In genomic region chr3:135298560-135298959, GRCm38 (mm10) we compare ENCODE assay signal across 13 mouse cellular contexts. TPM values are rescaled to one million over a fixed set of nuclear protein-coding genes. Genes with fewer than 3 reads are reported as not detected.
DNase-seq lines count a peak whose midpoint lies in the region; ATAC-seq and TF ChIP-seq lines count a peak whose summit lies in the region.
"Had no signal": no experiment of that assay in that cellular context is flagged by ENCODE, and none has a peak within 500 bp of the region (broad histone marks: within the 10 kb centered on the region; RNA-seq: fewer than 3 reads in every experiment).

No protein-coding gene starts in this region.

- TF ChIP-seq CTCF in lung, adult 2 months (IDR thresholded peaks at IDR 0.05; ENCODE audit: insufficient read depth, low read length): no peak

- H3K4me1 ChIP-seq in lung, adult 2 months (ENCODE audit: control insufficient read depth, insufficient read depth, low read length): no peaks in the 10 kb centered on the region
- H3K4me1 ChIP-seq: neural tube, embryonic 12.5 days had no signal

- DNase-seq in frontal cortex, postnatal 10 days (ENCODE audit: low spot score in 2 of 2): no peak
- peak; percentile 12 for DNase-seq in lung, postnatal 14 days
- no peak for DNase-seq in lung, adult 2 months
- DNase-seq in adipocyte (ENCODE audit: low spot score): peak; percentile 70
- DNase-seq in cerebellum, postnatal 10 days: no peak
- DNase-seq in thymus, postnatal 10 days (ENCODE audit: low spot score in 2 of 2): no peak
- DNase-seq: B cell, adult 2 months; gastrocnemius, postnatal 14 days; lung, embryonic 14.5 days had no signal

- TF ChIP-seq POLR2A in lung, adult 2 months (IDR thresholded peaks at IDR 0.05; ENCODE audit: borderline replicate concordance, extremely low read depth, low read depth, low read length): no peak

- 46% methylated on average over 3 of the region's 3 CpGs for WGBS in lung, adult 2 months

- ATAC-seq in frontal cortex, adult (ENCODE audit: low TSS enrichment): peak; percentile 98
- peak; percentile 78 for ATAC-seq in inflammation-experienced regulatory T-cells, adult 6 months

- H3K4me3 ChIP-seq in lung, adult 2 months (replicated peaks; ENCODE audit: extremely low read depth, low read depth, low read length): no peak overlapping the region
- H3K4me3 ChIP-seq: embryonic facial prominence, embryonic 10.5 days; neural tube, embryonic 12.5 days had no signal

RNA-seq across cellular contexts. Expression of gene Slc9b2, which starts 8.9 kb away (rescaled TPM):
- polyA plus RNA-seq in lung, adult 2 months (2012; rRNA removed): 0.05 and 0.14 TPM in 2 replicates
- polyA plus RNA-seq in inflammation-experienced regulatory T-cells, adult 6 months (2017; shearing (Covaris generic)): 10 to 100 TPM in 2 of 3 experiments, 1 to 10 TPM in 1; 8.3 to 20.3 (median 12.1) TPM

RNA-seq across cellular contexts. Expression of gene Bdh2, which starts 17.5 kb away (rescaled TPM):
- 1.1 and 1.2 TPM in 2 replicates for polyA plus RNA-seq in lung, adult 2 months (2012; rRNA removed)
- polyA plus RNA-seq in inflammation-experienced regulatory T-cells, adult 6 months (2017; shearing (Covaris generic)): under 1 TPM in 1 of 3 experiments, not detected in 2; 0.77 TPM

RNA-seq across cellular contexts. Expression of gene Slc9b1, which starts 49.3 kb away (rescaled TPM):
- polyA plus RNA-seq in lung, adult 2 months (2012; rRNA removed): 0.21 TPM in 1 of 2 replicates, not detected in the other
- under 1 TPM in 1 of 3 experiments, not detected in 2; 0.44 TPM for polyA plus RNA-seq in inflammation-experienced regulatory T-cells, adult 6 months (2017; shearing (Covaris generic))
- polyA plus RNA-seq: embryonic facial prominence, embryonic 10.5 days; neural tube, embryonic 12.5 days had no signal

Comparison
In these comparisons a context has a peak if more than half of its experiments do, and no peak if none do; other contexts are left out.
1. DNase-seq: peak in lung, postnatal 14 days (single experiment) and adipocyte (single experiment); none in frontal cortex, postnatal 10 days (0 of 2), lung, adult 2 months (single experiment), cerebellum, postnatal 10 days (0 of 2) and thymus, postnatal 10 days (0 of 2).